Mouse (Mus musculus) olfactory bulb, adult 2 months (tissue): ENCODE measurements around the gene Wnt7b. TPM values are rescaled to one million over a fixed set of nuclear protein-coding genes. Genes with fewer than 3 reads are reported as not detected.

Experiments used
- H3K27ac ChIP-seq: fragments of 200-500 bp; 2 replicates; pipeline ENCODE4 v1.5.1; 2012; ENCODE audit warnings: low read depth, low read length; ENCODE audit not compliant: insufficient read depth
- H3K4me1 ChIP-seq: fragments of 200-500 bp; 2 replicates; pipeline ENCODE4 v1.6.1; 2012; ENCODE audit warnings: low read length; ENCODE audit not compliant: control insufficient read depth, insufficient read depth
- H3K4me3 ChIP-seq: fragments of 200-500 bp; 2 replicates; pipeline ENCODE4 v1.5.1; 2012; ENCODE audit warnings: mild to moderate bottlenecking, low read depth, low read length, moderate library complexity; ENCODE audit not compliant: insufficient read depth
- CTCF ChIP-seq: fragments of 200-500 bp; IDR thresholded peaks from 2 replicates; pipeline ENCODE4 v1.5.1; 2012; ENCODE audit warnings: low read depth, mild to moderate bottlenecking, low read length, moderate library complexity; ENCODE audit not compliant: insufficient read depth
- POLR2A ChIP-seq: fragments of 200-500 bp; IDR thresholded peaks from 2 replicates; pipeline ENCODE4 v1.6.1; 2012; ENCODE audit warnings: mild to moderate bottlenecking, low read depth, low read length, moderate library complexity; ENCODE audit not compliant: insufficient read depth
- WGBS: fragments of 180-500 bp; shearing (Covaris S2); methylation state at CpG from one replicate; pipeline ENCODE4 v1.1.7; 2018; 5-methylcytosine and 5-hydroxymethylcytosine counted together
- polyA plus RNA-seq: library from polyadenylated mRNA; stranded (reverse); fragments of >200 nt; gene quantifications from 2 replicates; pipeline ENCODE4 v1.2.4, GENCODE M21; 2012; ENCODE audit warnings: low replicate concordance; ENCODE audit not compliant: missing spikeins, insufficient read depth, insufficient read length

Wnt7b gene
- polyA plus RNA-seq, 1 experiment, result not detected

GRCm38 (mm10) chr15:85537151-85537550 is 45.1 kb downstream of the Wnt7b start:
- TF ChIP-seq POLR2A, result no peak
- no peak for TF ChIP-seq CTCF
- H3K4me1 ChIP-seq, result no peaks in the 10 kb centered on the region
- WGBS, result 93% methylated on average over 25 of the region's 25 CpGs
- H3K4me3 ChIP-seq, result no peak overlapping the region
- H3K27ac ChIP-seq, result no peak overlapping the region

- Histone ChIP-seq H3K4me1 (no peaks in the 10 kb centered on the region), H3K27ac (no peak overlapping the region), H3K4me3 (no peak overlapping the region)
- 83% methylated on average over 6 of the region's 6 CpGs for WGBS
- no peak for TF ChIP-seq CTCF
- TF ChIP-seq POLR2A, result no peak
Observed at GRCm38 (mm10) chr15:85534646-85535045, 47.6 kb downstream of the Wnt7b start.

- no peak for TF ChIP-seq CTCF
- no peak for TF ChIP-seq POLR2A
- Histone ChIP-seq H3K27ac (no peak overlapping the region), H3K4me3 (no peak overlapping the region), H3K4me1 (peaks cover under 1% of the 10 kb centered on the region)
- WGBS, result 68% methylated on average over 8 of the region's 8 CpGs
Observed at GRCm38 (mm10) chr15:85534215-85534614, 48.1 kb downstream of the Wnt7b start.

- H3K4me1 ChIP-seq, result peaks cover 9% of the 10 kb centered on the region
- 91% methylated on average over 3 of the region's 3 CpGs for WGBS
- no peak for TF ChIP-seq POLR2A
- TF ChIP-seq CTCF, result no peak
- no peak overlapping the region for H3K4me3 ChIP-seq
- H3K27ac ChIP-seq, result no peak overlapping the region
Observed at GRCm38 (mm10) chr15:85532063-85532462, 50.2 kb downstream of the Wnt7b start.

- TF ChIP-seq POLR2A (no peak), CTCF (no peak)
- WGBS, result 85% methylated on average over 3 of the region's 3 CpGs
- no peak overlapping the region for H3K27ac ChIP-seq
- no peak overlapping the region for H3K4me3 ChIP-seq
- H3K4me1 ChIP-seq, result peaks cover 9% of the 10 kb centered on the region
Observed at GRCm38 (mm10) chr15:85529911-85530310, 52.4 kb downstream of the Wnt7b start.

GRCm38 (mm10) chr15:85524404-85524950 is 57.8 kb downstream of the Wnt7b start:
- WGBS, result 60% methylated on average over 12 of the region's 12 CpGs
- H3K4me1 ChIP-seq, result peaks cover 20% of the 10 kb centered on the region
- no peak overlapping the region for H3K4me3 ChIP-seq
- no peak for TF ChIP-seq POLR2A
- TF ChIP-seq CTCF, result no peak
- no peak overlapping the region for H3K27ac ChIP-seq

- TF ChIP-seq CTCF (no peak), POLR2A (no peak)
- WGBS, result 26% methylated on average over 14 of the region's 14 CpGs
- peaks cover 12% of the 10 kb centered on the region for H3K4me1 ChIP-seq
- no peak overlapping the region for H3K27ac ChIP-seq
- H3K4me3 ChIP-seq, result no peak overlapping the region
Observed at GRCm38 (mm10) chr15:85523173-85523991, 58.9 kb downstream of the Wnt7b start.

GRCm38 (mm10) chr15:85519438-85519837 is 62.8 kb downstream of the Wnt7b start:
- no peak overlapping the region for H3K27ac ChIP-seq
- H3K4me1 ChIP-seq, result peaks cover 11% of the 10 kb centered on the region
- 82% methylated on average over 4 of the region's 4 CpGs for WGBS
- no peak for TF ChIP-seq POLR2A
- no peak for TF ChIP-seq CTCF
- H3K4me3 ChIP-seq, result no peak overlapping the region

GRCm38 (mm10) chr15:85507370-85508014 is 74.8 kb downstream of the Wnt7b start:
- Histone ChIP-seq H3K4me3 (no peak overlapping the region), H3K4me1 (no peaks in the 10 kb centered on the region), H3K27ac (no peak overlapping the region)
- TF ChIP-seq POLR2A (no peak), CTCF (no peak)
- WGBS, result 57% methylated on average over 32 of the region's 32 CpGs
